Mouse (Mus musculus): ENCODE measurements around the gene 1700001P01Rik.
"Not testable (repeated sequence)": the region's sequence is repeated elsewhere in the genome, so short reads cannot be mapped to it uniquely, and the experiment has no call there.

The 1700001P01Rik gene

GRCm38 (mm10) chr11:97747773-97748172, 27.9 kb downstream of the 1700001P01Rik start:
- no peak for DNase-seq (ENCODE audit: extremely low spot score, low spot score)

DNA sequence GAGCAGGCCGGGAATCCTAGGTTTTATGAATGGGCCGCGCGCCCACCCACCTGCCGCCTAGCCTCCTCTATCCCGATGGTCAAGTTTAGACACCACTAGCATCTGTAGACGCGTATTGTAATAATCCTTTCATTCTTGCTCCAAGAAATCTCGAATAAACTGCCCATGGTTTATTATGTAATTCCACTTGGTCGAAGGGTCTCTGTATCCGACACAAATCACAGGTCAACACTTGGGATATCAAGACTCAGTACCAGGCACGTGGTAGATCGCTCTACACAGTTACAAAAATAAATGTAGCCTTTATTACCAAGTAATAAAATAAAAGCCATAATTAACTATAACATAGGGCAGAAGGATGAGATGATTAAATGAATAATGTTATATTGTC, 30.4 kb downstream of the 1700001P01Rik start:
- DNase-seq (ENCODE audit: extremely low spot score, low spot score), result no peak

GRCm38 (mm10) chr11:97744718-97745330, 30.9 kb downstream of the 1700001P01Rik start:
- peak; percentile 100 for DNase-seq (ENCODE audit: extremely low spot score, low spot score)

- DNase-seq (ENCODE audit: extremely low spot score, low spot score), result no peak
Measured at GRCm38 (mm10) chr11:97744063-97744717, 31.5 kb downstream of the 1700001P01Rik start, which contains the start of gene Pip4k2b. Gene Pip4k2b, minus strand, starts transcription at chr11:97744704.

- no peak for DNase-seq (ENCODE audit: extremely low spot score, low spot score)
Measured at GRCm38 (mm10) chr11:97743423-97743822, 32.3 kb downstream of the 1700001P01Rik start.

DNA sequence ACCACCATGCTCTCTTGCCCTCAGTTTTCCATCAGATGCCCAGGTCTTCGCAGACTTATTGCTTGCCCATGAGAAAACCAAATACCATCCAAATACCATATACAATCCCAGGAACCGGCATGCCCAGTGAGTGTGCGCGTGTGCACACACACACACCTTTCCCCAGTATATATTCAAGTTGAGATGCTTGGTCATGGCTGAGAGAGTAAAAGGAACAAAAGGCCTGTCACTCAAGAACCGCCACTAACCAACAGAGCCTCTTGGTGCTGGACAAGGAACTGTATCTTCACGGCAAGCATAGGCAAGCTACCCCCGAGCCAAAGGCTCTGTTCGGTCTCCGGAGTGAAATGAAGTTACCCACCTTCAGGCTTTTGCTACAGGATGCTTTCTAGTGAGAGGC, 33.1 kb downstream of the 1700001P01Rik start:
- no peak for DNase-seq (ENCODE audit: extremely low spot score, low spot score)

GRCm38 (mm10) chr11:97742157-97742556, 33.6 kb downstream of the 1700001P01Rik start:
- no peak for DNase-seq (ENCODE audit: extremely low spot score, low spot score)

GRCm38 (mm10) chr11:97740190-97740589, 35.5 kb downstream of the 1700001P01Rik start:
- no peak for DNase-seq (ENCODE audit: extremely low spot score, low spot score)

DNA sequence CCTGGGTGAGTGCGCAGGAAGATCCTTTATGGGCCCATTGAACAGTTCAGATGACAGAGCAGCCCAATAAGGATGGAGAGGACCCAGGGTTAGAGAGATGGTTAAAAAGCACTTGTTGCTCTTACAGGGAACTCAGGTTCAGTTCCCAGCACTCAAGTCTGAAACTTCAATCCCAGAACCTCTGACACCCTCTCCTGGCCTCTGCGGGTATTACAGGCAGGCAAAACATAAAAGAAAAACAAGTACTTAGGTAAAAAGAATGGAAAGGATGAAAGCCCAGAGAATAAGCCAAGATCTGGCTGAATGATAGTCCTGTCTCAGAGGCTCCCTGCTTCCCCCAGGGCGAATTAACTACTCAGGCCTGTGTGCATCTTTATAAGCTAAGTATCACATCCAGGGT, 36.6 kb downstream of the 1700001P01Rik start:
- DNase-seq (ENCODE audit: extremely low spot score, low spot score), result no peak

- no peak for DNase-seq (ENCODE audit: extremely low spot score, low spot score)
Measured at GRCm38 (mm10) chr11:97738703-97739102, 37.0 kb downstream of the 1700001P01Rik start.

GRCm38 (mm10) chr11:97737600-97737999, 38.1 kb downstream of the 1700001P01Rik start:
- DNase-seq (ENCODE audit: extremely low spot score, low spot score), result no peak

- no peak for DNase-seq (ENCODE audit: extremely low spot score, low spot score)
Measured at GRCm38 (mm10) chr11:97736645-97737044, 39.1 kb downstream of the 1700001P01Rik start.

GRCm38 (mm10) chr11:97734810-97735209, 40.9 kb downstream of the 1700001P01Rik start:
- DNase-seq (ENCODE audit: extremely low spot score, low spot score), result not testable (repeated sequence)

- peak; percentile 31 for DNase-seq (ENCODE audit: extremely low spot score, low spot score)
Measured at GRCm38 (mm10) chr11:97733689-97734088, 42.0 kb downstream of the 1700001P01Rik start.

DNA sequence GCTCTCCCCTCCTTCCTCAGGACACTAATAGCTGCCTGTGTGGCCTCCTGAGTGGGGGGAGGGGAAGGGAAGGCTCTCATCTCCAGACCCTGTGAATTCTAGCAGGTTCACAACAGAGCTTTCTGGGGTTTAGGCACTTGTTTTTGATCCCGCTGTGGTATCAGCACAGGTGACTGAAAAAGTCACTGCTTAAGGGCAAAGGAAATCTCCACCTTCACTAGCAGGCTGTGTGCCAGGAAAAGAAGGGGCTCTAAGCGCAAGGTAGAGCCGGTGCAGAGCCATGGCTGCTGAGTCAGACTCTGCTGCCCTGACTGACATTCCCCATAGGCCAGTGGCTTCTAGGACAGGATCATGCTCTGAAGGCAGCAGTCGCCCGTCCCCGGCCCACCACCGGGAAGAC, 47.0 kb downstream of the 1700001P01Rik start:
- DNase-seq (ENCODE audit: extremely low spot score, low spot score), result no peak

DNA sequence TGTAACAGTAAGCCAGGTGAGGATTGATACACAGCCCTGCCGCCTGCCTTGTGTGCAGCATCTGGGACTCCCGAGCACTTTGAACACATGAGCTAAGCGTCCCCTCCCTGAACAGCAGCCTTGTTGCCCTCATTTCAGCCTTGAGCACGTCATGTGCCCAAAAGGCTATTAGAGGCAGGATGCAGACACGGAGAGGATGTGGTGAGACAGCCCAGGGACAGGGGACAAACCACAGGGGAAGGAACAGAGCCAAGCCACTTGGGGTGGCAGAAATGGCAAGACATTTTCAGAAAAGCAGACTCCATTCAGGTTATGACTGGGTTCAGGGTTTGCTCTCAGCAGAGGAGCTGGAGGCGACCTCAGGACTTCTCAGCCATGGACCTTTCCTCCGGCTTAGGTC, 47.4 kb downstream of the 1700001P01Rik start:
- no peak for DNase-seq (ENCODE audit: extremely low spot score, low spot score)

DNA sequence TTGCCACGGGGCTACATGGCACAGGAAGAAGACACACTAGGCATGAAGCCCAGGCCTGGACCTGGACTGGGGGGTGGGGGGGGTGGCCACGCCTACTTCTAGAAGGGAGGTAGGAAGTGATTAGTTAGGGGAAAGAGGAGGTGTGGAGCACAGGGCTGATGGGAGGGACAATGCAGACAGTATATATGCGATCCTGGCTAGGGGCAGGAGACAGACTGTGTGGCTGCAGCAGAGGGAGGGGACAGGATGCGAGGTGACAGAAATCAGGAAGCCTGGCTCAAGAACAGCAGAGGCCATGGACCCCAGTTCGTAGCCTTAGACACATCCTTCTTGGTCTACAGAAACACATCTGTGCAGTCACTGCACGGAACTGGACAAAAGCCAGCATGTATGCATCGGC, 52.0 kb downstream of the 1700001P01Rik start:
- DNase-seq (ENCODE audit: extremely low spot score, low spot score), result no peak

Data from neural tube, embryonic 10.5 days (tissue).